Mouse (Mus musculus): ENCODE measurements around the gene Ecd. TPM values are rescaled to one million over a fixed set of nuclear protein-coding genes. Genes with fewer than 3 reads are reported as not detected.
A peak's percentile ranks its signal among the peaks of the same experiment; 100 is the strongest.

Ecd gene
- total and polyA plus RNA-seq, 3 experiments: 61.4 to 105 (median 98.3) TPM

GRCm38 (mm10) chr14:20297616-20298015 is 50.3 kb downstream of the Ecd start:
- Histone ChIP-seq H3K36me3 (replicated peaks in 1 of 2; ENCODE audit: control insufficient read depth in 1 of 2, insufficient read depth in 1 of 2, low read length in 1 of 2) (peaks cover 0 to 6% of the 10 kb centered on the region in 2 experiments), H3K27me3 (replicated peaks) (no peaks in the 10 kb centered on the region), H3K27ac (ENCODE audit: insufficient read depth, low read depth) (no peak overlapping the region), H3K9ac (ENCODE audit: insufficient read depth, low read depth) (no peak overlapping the region), H3K4me3 (replicated peaks in 1 of 3; ENCODE audit: low read depth in 2 of 3, low read length in 2 of 3, poor library complexity in 1 of 3) (no peak overlapping the region), H3K9me3 (replicated peaks; ENCODE audit: low read length) (no peaks in the 10 kb centered on the region), H3K4me1 (ENCODE audit: control insufficient read depth in 1 of 2, insufficient read depth in 2 of 2) (peaks cover 4 to 21% of the 10 kb centered on the region in 2 experiments), H3K4me2 (ENCODE audit: insufficient read depth, low read depth, poor library complexity, severe bottlenecking) (no peak overlapping the region), H3K79me2 (replicated peaks; ENCODE audit: control insufficient read depth, extremely low read depth, insufficient read depth, poor library complexity, severe bottlenecking) (peaks cover 3% of the 10 kb centered on the region; the same call in 1 of the 2 replicates)
- in situ Hi-C loops (cut with MboI; ENCODE audit: low pct_ligation_motif_present, low pct_unique_long_range_greater_than_20kb, low sequenced_read_pairs): no loop called here
- dilution Hi-C loops (cut with MboI; ENCODE audit: extremely low pct_ligation_motif_present, extremely low pct_unique_long_range_greater_than_20kb, low sequenced_read_pairs): no loop called here
- TF ChIP-seq POLR2AphosphoS2 (IDR thresholded peaks at IDR 0.05; ENCODE audit: low read depth, low read length): no peak
- peak in 1 of 2 experiments; percentile 40; a peak in 2 of 4 replicates for TF ChIP-seq CTCF (conservative IDR thresholded peaks at IDR 0.05 in 1 of 2, IDR thresholded peaks at IDR 0.05 in 1 of 2; ENCODE audit: low read depth in 2 of 2, low read length in 2 of 2)
- TF ChIP-seq ZC3H11A (IDR thresholded peaks at IDR 0.05; ENCODE audit: low read depth, low read length): no peak
- TF ChIP-seq ZKSCAN1 (IDR thresholded peaks at IDR 0.05; ENCODE audit: borderline replicate concordance, low read depth, low read length): no peak
- DNase-seq (ENCODE audit: extremely low read depth): no peak

DNA sequence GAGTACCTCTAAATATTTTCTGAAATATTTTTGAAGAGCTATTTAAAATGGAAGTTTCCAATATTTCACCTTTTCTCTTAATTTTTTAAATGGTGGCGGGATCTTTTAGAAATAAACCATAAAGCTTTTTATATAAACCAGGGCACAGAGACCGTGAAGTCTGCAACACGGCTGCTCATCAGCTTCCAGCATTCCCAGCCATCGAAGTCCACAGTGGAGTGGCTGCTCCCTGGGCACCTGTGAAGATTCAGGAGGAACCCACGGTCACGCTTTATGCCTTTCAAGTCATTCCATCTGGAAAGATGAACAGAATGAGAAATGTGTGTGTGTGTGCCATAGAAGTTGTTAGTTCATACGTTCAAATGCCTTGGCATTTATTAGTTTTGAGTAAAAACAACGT is 53.0 kb downstream of the Ecd start:
- H3K4me2 ChIP-seq (ENCODE audit: insufficient read depth, low read depth, poor library complexity, severe bottlenecking): peak overlapping the region; percentile 99
- peak overlapping the region; percentile 93 for H3K9ac ChIP-seq (ENCODE audit: insufficient read depth, low read depth)
- dilution Hi-C loops (cut with MboI; ENCODE audit: extremely low pct_ligation_motif_present, extremely low pct_unique_long_range_greater_than_20kb, low sequenced_read_pairs) (no loop called here), in situ Hi-C loops (cut with MboI; ENCODE audit: low pct_ligation_motif_present, low pct_unique_long_range_greater_than_20kb, low sequenced_read_pairs) (no loop called here)
- no peaks in the 10 kb centered on the region for H3K27me3 ChIP-seq (replicated peaks)
- TF ChIP-seq USF1 (IDR thresholded peaks at IDR 0.05; ENCODE audit: low read depth, low read length): no peak
- TF ChIP-seq RCOR1 (conservative IDR thresholded peaks at IDR 0.05; ENCODE audit: low read depth, low read length): no peak
- TF ChIP-seq MEF2A (IDR thresholded peaks at IDR 0.05; ENCODE audit: borderline replicate concordance, low read depth, low read length): no peak
- no peak for TF ChIP-seq MAFK (IDR thresholded peaks at IDR 0.05; ENCODE audit: insufficient replicate concordance, low read length)
- TF ChIP-seq JUN (IDR thresholded peaks at IDR 0.05; ENCODE audit: insufficient read depth, low read depth, low read length): no peak
- no peak for TF ChIP-seq EP300 (IDR thresholded peaks at IDR 0.05; ENCODE audit: low read length)
- TF ChIP-seq CHD2 (IDR thresholded peaks at IDR 0.05; ENCODE audit: low read length): no peak
- TF ChIP-seq HCFC1 (IDR thresholded peaks at IDR 0.05; ENCODE audit: low read depth, low read length): no peak
- no peak for TF ChIP-seq MXI1 (IDR thresholded peaks at IDR 0.05; ENCODE audit: low read depth, low read length)
- no peak for TF ChIP-seq KAT2A (IDR thresholded peaks at IDR 0.05; ENCODE audit: insufficient replicate concordance, low read length)
- TF ChIP-seq TBP (conservative IDR thresholded peaks at IDR 0.05; ENCODE audit: low read depth, low read length): no peak
- TF ChIP-seq CTCF (conservative IDR thresholded peaks at IDR 0.05 in 1 of 2, IDR thresholded peaks at IDR 0.05 in 1 of 2; ENCODE audit: low read depth in 2 of 2, low read length in 2 of 2): no peak
- TF ChIP-seq MAZ (IDR thresholded peaks at IDR 0.05; ENCODE audit: low read depth, low read length): no peak
- H3K9me3 ChIP-seq (replicated peaks; ENCODE audit: low read length): no peaks in the 10 kb centered on the region
- peaks cover 0 to 4% of the 10 kb centered on the region in 2 experiments for H3K36me3 ChIP-seq (replicated peaks in 1 of 2; ENCODE audit: control insufficient read depth in 1 of 2, insufficient read depth in 1 of 2, low read length in 1 of 2)
- H3K27ac ChIP-seq (ENCODE audit: insufficient read depth, low read depth): no peak overlapping the region
- H3K4me1 ChIP-seq (ENCODE audit: control insufficient read depth in 1 of 2, insufficient read depth in 2 of 2): peaks cover 4 to 21% of the 10 kb centered on the region in 2 experiments
- DNase-seq (ENCODE audit: extremely low read depth): no peak
- peaks cover 3% of the 10 kb centered on the region; the same call in 1 of the 2 replicates for H3K79me2 ChIP-seq (replicated peaks; ENCODE audit: control insufficient read depth, extremely low read depth, insufficient read depth, poor library complexity, severe bottlenecking)
- H3K4me3 ChIP-seq (replicated peaks in 1 of 3; ENCODE audit: low read depth in 2 of 3, low read length in 2 of 3, poor library complexity in 1 of 3): peak overlapping the region; percentile 56 to 88 (median 80)

Data from CH12.LX (cell line).